9 mouse cellular contexts compared by ENCODE assay signal in the genomic region with DNA sequence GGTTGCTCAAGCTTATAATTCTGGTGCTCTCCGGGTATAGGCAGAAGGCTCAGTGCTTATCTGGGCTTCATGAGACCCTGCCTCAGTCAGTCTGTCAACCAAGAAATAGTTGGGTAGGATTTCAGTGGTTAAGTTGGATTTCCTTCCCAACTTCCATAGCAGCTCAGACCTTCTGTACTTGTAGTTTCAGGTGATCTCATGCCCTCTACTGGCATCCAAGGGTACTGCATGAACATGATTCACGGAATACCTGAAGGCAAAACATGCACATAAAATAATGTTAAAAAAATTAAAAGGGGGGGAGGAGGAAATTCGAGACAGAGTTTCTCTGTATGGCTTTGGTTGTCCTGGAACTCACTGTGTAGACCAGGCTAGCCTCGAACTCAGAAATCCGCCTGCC. TPM values are rescaled to one million over a fixed set of nuclear protein-coding genes. Genes with fewer than 3 reads are reported as not detected.
DNase-seq lines count a peak whose midpoint lies in the region; ATAC-seq and TF ChIP-seq lines count a peak whose summit lies in the region.
"Had no signal": no experiment of that assay in that cellular context is flagged by ENCODE, and none has a peak within 500 bp of the region (broad histone marks: within the 10 kb centered on the region; RNA-seq: fewer than 3 reads in every experiment).

No protein-coding gene starts in this region.

- no peak for ATAC-seq in forebrain, embryonic 15.5 days (replicated peaks)
- peak; percentile 45 for ATAC-seq in megakaryocyte progenitor cell, adult 5-6 weeks (replicated peaks; ENCODE audit: poor library complexity)

- peak; percentile 79 for TF ChIP-seq CTCF in E14TG2a.4 (conservative IDR thresholded peaks at IDR 0.05; ENCODE audit: low read length)

- no peaks in the 10 kb centered on the region for H3K27me3 ChIP-seq in forebrain, embryonic 10.5 days (ENCODE audit: poor library complexity, severe bottlenecking)
- H3K27me3 ChIP-seq in forebrain, embryonic 15.5 days = no peaks in the 10 kb centered on the region
- no peaks in the 10 kb centered on the region for H3K27me3 ChIP-seq in E14TG2a.4 (ENCODE audit: insufficient read depth, low read length)
- H3K27me3 ChIP-seq in splenic B cell, adult 2 months (ENCODE audit: control insufficient read depth, insufficient read depth, low read length, poor library complexity, severe bottlenecking) = no peaks in the 10 kb centered on the region
- H3K27me3 ChIP-seq: limb, embryonic 12.5 days had no signal

- H3K36me3 ChIP-seq in forebrain, embryonic 10.5 days (replicated peaks) = peaks cover 56% of the 10 kb centered on the region
- peaks cover 27% of the 10 kb centered on the region for H3K36me3 ChIP-seq in forebrain, embryonic 15.5 days
- peaks cover 32% of the 10 kb centered on the region for H3K36me3 ChIP-seq in E14TG2a.4 (ENCODE audit: insufficient read depth, low read length)
- peaks cover 1% of the 10 kb centered on the region; the same call in 1 of the 2 replicates for H3K36me3 ChIP-seq in splenic B cell, adult 2 months (ENCODE audit: control insufficient read depth, insufficient read depth, low read length, poor library complexity, severe bottlenecking)

- no peak overlapping the region for H3K4me2 ChIP-seq in forebrain, embryonic 15.5 days (replicated peaks)
- H3K4me2 ChIP-seq: limb, embryonic 12.5 days had no signal

- DNase-seq in forebrain, embryonic 10.5 days (ENCODE audit: extremely low spot score, low spot score) = peak; percentile 49
- DNase-seq in cerebellum, adult 11-12 months = peak; percentile 65
- DNase-seq in gastrocnemius, adult 8-10 months (ENCODE audit: low spot score in 2 of 2) = peak; percentile 31 to 48
- DNase-seq in layer of hippocampus, adult 9-10 months (ENCODE audit: low spot score) = peak; percentile 83
- DNase-seq in splenic B cell, adult 2 months (ENCODE audit: low read depth, low spot score) = peak; percentile 79

- peaks cover 17% of the 10 kb centered on the region for H3K4me1 ChIP-seq in forebrain, embryonic 10.5 days
- peaks cover 35% of the 10 kb centered on the region for H3K4me1 ChIP-seq in forebrain, embryonic 15.5 days
- peaks cover 21% of the 10 kb centered on the region for H3K4me1 ChIP-seq in E14TG2a.4 (replicated peaks; ENCODE audit: low read depth, low read length)

- H3K9ac ChIP-seq in forebrain, embryonic 15.5 days (replicated peaks) = no peak overlapping the region
- H3K9ac ChIP-seq: limb, embryonic 12.5 days had no signal

- H3K27ac ChIP-seq in forebrain, embryonic 10.5 days = no peak overlapping the region
- no peak overlapping the region for H3K27ac ChIP-seq in forebrain, embryonic 15.5 days (replicated peaks)
- H3K27ac ChIP-seq: limb, embryonic 12.5 days had no signal

- H3K4me3 ChIP-seq in forebrain, embryonic 10.5 days = no peak overlapping the region
- H3K4me3 ChIP-seq in forebrain, embryonic 15.5 days = no peak overlapping the region
- H3K4me3 ChIP-seq in E14TG2a.4 (replicated peaks; ENCODE audit: low read length) = no peak overlapping the region
- H3K4me3 ChIP-seq: limb, embryonic 12.5 days had no signal

- no peaks in the 10 kb centered on the region for H3K9me3 ChIP-seq in forebrain, embryonic 10.5 days
- H3K9me3 ChIP-seq in forebrain, embryonic 15.5 days = no peaks in the 10 kb centered on the region
- H3K9me3 ChIP-seq in E14TG2a.4 (ENCODE audit: low read length) = no peaks in the 10 kb centered on the region
- H3K9me3 ChIP-seq: limb, embryonic 12.5 days had no signal

- 61% methylated on average over 5 of the region's 5 CpGs for WGBS in forebrain, embryonic 10.5 days
- WGBS in forebrain, embryonic 15.5 days = 54% methylated on average over 5 of the region's 5 CpGs

RNA-seq across cellular contexts. Expression of a gene that starts 2.8 kb away (rescaled TPM):
- polyA plus RNA-seq in forebrain, embryonic 10.5 days (2016; fragmentation: Nextera tagmentation; extraction: Ambion mirVana) = 107 and 110 TPM in 2 replicates
- polyA plus RNA-seq in forebrain, embryonic 15.5 days (2015; fragmentation: Nextera tagmentation; extraction: Ambion mirVana) = 104 and 106 TPM in 2 replicates
- 10 to 100 TPM; 11.1 to 17.7 (median 13.3) TPM for total RNA-seq in gastrocnemius, adult 8-10 months (2022)
- 34.7 and 38.3 TPM in 2 replicates for total RNA-seq in megakaryocyte progenitor cell, adult 5-6 weeks (2015)
- 30.3 and 31.9 TPM in 2 replicates for total RNA-seq in megakaryocyte progenitor cell, adult 5-6 weeks (2017)

RNA-seq across cellular contexts. Expression of a gene that starts 29.3 kb away (rescaled TPM):
- 21.6 and 22.1 TPM in 2 replicates for polyA plus RNA-seq in forebrain, embryonic 10.5 days (2016; fragmentation: Nextera tagmentation; extraction: Ambion mirVana)
- 45.8 and 48.3 TPM in 2 replicates for polyA plus RNA-seq in forebrain, embryonic 15.5 days (2015; fragmentation: Nextera tagmentation; extraction: Ambion mirVana)
- total RNA-seq in gastrocnemius, adult 8-10 months (2022) = 10 to 100 TPM; 43.7 to 50.5 (median 47.9) TPM
- 14.1 and 14.6 TPM in 2 replicates for total RNA-seq in megakaryocyte progenitor cell, adult 5-6 weeks (2015)
- total RNA-seq in megakaryocyte progenitor cell, adult 5-6 weeks (2017) = 15.5 and 22.2 TPM in 2 replicates
